Mouse (Mus musculus): ENCODE measurements around the gene Ropn1l. TPM values are rescaled to one million over a fixed set of nuclear protein-coding genes. Genes with fewer than 3 reads are reported as not detected.

Gene Ropn1l
- total RNA-seq (2021): 1 to 10 TPM in 1 of 2 experiments, under 1 TPM in 1; 0.88 to 1.2 TPM
- long read RNA-seq, experiment 1, partial matches to known transcripts: 0 of 1 reads
- long read RNA-seq, experiment 1, other reads (novel, unspliced or antisense): 0 of 1 reads
- long read RNA-seq, experiment 2, partial matches to known transcripts: 0 of 1 reads
- long read RNA-seq, experiment 2, other reads (novel, unspliced or antisense): 1 of 1 reads

GRCm38 (mm10) chr15:31453098-31453916 is at the start of gene Ropn1l:
Gene Ropn1l (minus strand): TSS chr15:31453737.
- TF ChIP-seq CTCF (conservative IDR thresholded peaks at IDR 0.05): peak; percentile 11; the same call in 1 of the 2 replicates
- DNase-seq (ENCODE audit: low spot score in 2 of 2): peak; percentile 88 to 91
- Histone ChIP-seq H3K27ac (peak within 1 kb of the TSS; percentile 96), H3K4me3 (peak within 1 kb of the TSS; percentile 56)

GRCm38 (mm10) chr15:31502996-31503395 is 49.5 kb upstream of the Ropn1l start:
- no peak overlapping the region for H3K4me3 ChIP-seq
- DNase-seq (ENCODE audit: low spot score in 2 of 2): no peak
- H3K27ac ChIP-seq: no peak overlapping the region
- no peak for TF ChIP-seq CTCF (conservative IDR thresholded peaks at IDR 0.05)

GRCm38 (mm10) chr15:31502313-31502712 is 48.8 kb upstream of the Ropn1l start:
- TF ChIP-seq CTCF (conservative IDR thresholded peaks at IDR 0.05): no peak

GRCm38 (mm10) chr15:31494803-31495202 is 41.3 kb upstream of the Ropn1l start:
- TF ChIP-seq CTCF (conservative IDR thresholded peaks at IDR 0.05): no peak
- DNase-seq (ENCODE audit: low spot score in 2 of 2): no peak
- Histone ChIP-seq H3K27ac (no peak overlapping the region), H3K4me3 (no peak overlapping the region)

More at GRCm38 (mm10) chr15:31502313-31502712, 48.8 kb upstream of the Ropn1l start:
- DNase-seq (ENCODE audit: low spot score in 2 of 2): no peak
- Histone ChIP-seq H3K27ac (no peak overlapping the region), H3K4me3 (no peak overlapping the region)

- no peak; the same call in 1 of the 2 replicates for TF ChIP-seq CTCF (conservative IDR thresholded peaks at IDR 0.05)
- DNase-seq (ENCODE audit: low spot score in 2 of 2): no peak
- no peak overlapping the region for H3K27ac ChIP-seq
- H3K4me3 ChIP-seq: no peak overlapping the region
Observed at GRCm38 (mm10) chr15:31494310-31494709, 40.8 kb upstream of the Ropn1l start.

- Histone ChIP-seq H3K27ac (no peak overlapping the region), H3K4me3 (no peak overlapping the region)
- TF ChIP-seq CTCF (conservative IDR thresholded peaks at IDR 0.05): no peak
- DNase-seq (ENCODE audit: low spot score in 2 of 2): no peak
Observed at GRCm38 (mm10) chr15:31487407-31487806, 33.9 kb upstream of the Ropn1l start.

- Histone ChIP-seq H3K4me3 (no peak overlapping the region), H3K27ac (no peak overlapping the region)
- TF ChIP-seq CTCF (conservative IDR thresholded peaks at IDR 0.05): no peak
- DNase-seq (ENCODE audit: low spot score in 2 of 2): no peak
Observed at GRCm38 (mm10) chr15:31476678-31477077, 23.1 kb upstream of the Ropn1l start.

GRCm38 (mm10) chr15:31472645-31473574 is 19.4 kb upstream of the Ropn1l start:
- H3K4me3 ChIP-seq: no peak overlapping the region
- TF ChIP-seq CTCF (conservative IDR thresholded peaks at IDR 0.05): no peak
- no peak overlapping the region for H3K27ac ChIP-seq
- DNase-seq (ENCODE audit: low spot score in 2 of 2): no peak

- TF ChIP-seq CTCF (conservative IDR thresholded peaks at IDR 0.05): no peak
- Histone ChIP-seq H3K4me3 (no peak overlapping the region), H3K27ac (no peak overlapping the region)
- no peak for DNase-seq (ENCODE audit: low spot score in 2 of 2)
Observed at GRCm38 (mm10) chr15:31471529-31471928, 18.0 kb upstream of the Ropn1l start.

- DNase-seq (ENCODE audit: low spot score in 2 of 2): no peak
- H3K4me3 ChIP-seq: no peak overlapping the region
- no peak for TF ChIP-seq CTCF (conservative IDR thresholded peaks at IDR 0.05)
- H3K27ac ChIP-seq: no peak overlapping the region
Observed at GRCm38 (mm10) chr15:31469497-31469896, 16.0 kb upstream of the Ropn1l start.

- no peak for TF ChIP-seq CTCF (conservative IDR thresholded peaks at IDR 0.05)
- no peak overlapping the region for H3K27ac ChIP-seq
- no peak for DNase-seq (ENCODE audit: low spot score in 2 of 2)
- no peak overlapping the region for H3K4me3 ChIP-seq
Observed at GRCm38 (mm10) chr15:31468806-31469205, 15.3 kb upstream of the Ropn1l start.

GRCm38 (mm10) chr15:31466749-31467148 is 13.2 kb upstream of the Ropn1l start:
- Histone ChIP-seq H3K27ac (no peak overlapping the region), H3K4me3 (no peak overlapping the region)
- no peak for DNase-seq (ENCODE audit: low spot score in 2 of 2)
- no peak for TF ChIP-seq CTCF (conservative IDR thresholded peaks at IDR 0.05)

GRCm38 (mm10) chr15:31466295-31466694 is 12.8 kb upstream of the Ropn1l start:
- TF ChIP-seq CTCF (conservative IDR thresholded peaks at IDR 0.05): no peak
- H3K27ac ChIP-seq: no peak overlapping the region

More at GRCm38 (mm10) chr15:31466295-31466694, 12.8 kb upstream of the Ropn1l start:
- H3K4me3 ChIP-seq: no peak overlapping the region
- no peak for DNase-seq (ENCODE audit: low spot score in 2 of 2)

Data from layer of hippocampus, adult 2 months (tissue).